ENCODE assay signal across 8 mouse cellular contexts in genomic region chr10:93070121-93070898, GRCm38 (mm10). TPM values are rescaled to one million over a fixed set of nuclear protein-coding genes. Genes with fewer than 3 reads are reported as not detected.
DNase-seq lines count a peak whose midpoint lies in the region; ATAC-seq lines count a peak whose summit lies in the region.

No protein-coding gene starts in this region.

- peaks cover 2% of the 10 kb centered on the region; the same call in 1 of the 2 replicates for H3K4me1 ChIP-seq in kidney, embryonic 15.5 days
- peaks cover 3% of the 10 kb centered on the region; the same call in 1 of the 2 replicates for H3K4me1 ChIP-seq in heart, embryonic 16.5 days (ENCODE audit: control insufficient read depth, insufficient read depth, low read length)

- no peak overlapping the region for H3K4me3 ChIP-seq in kidney, embryonic 15.5 days (replicated peaks)
- H3K4me3 ChIP-seq in heart, embryonic 16.5 days (ENCODE audit: low read length) = no peak overlapping the region

- peak; percentile 26 for DNase-seq in kidney, adult 11 months
- DNase-seq in MEL-GATA-1-ER (ENCODE audit: extremely low read depth, low read depth) = peak; percentile 95
- peak; percentile 67 for DNase-seq in embryo, embryonic 10.5 days (ENCODE audit: low spot score)
- peak; percentile 54 for DNase-seq in left cerebral cortex, postnatal 4 days
- peak; percentile 96 for DNase-seq in naive thymus-derived CD4-positive, alpha-beta T cell, adult 2 months (ENCODE audit: low read depth)
- peak; percentile 91 for DNase-seq in thymus, postnatal 25 days

- WGBS in kidney, embryonic 15.5 days = 73% methylated on average over 9 of the region's 9 CpGs
- 56% methylated on average over 9 of the region's 9 CpGs for WGBS in heart, embryonic 16.5 days

- no peaks in the 10 kb centered on the region for H3K9me3 ChIP-seq in kidney, embryonic 15.5 days (replicated peaks)
- no peaks in the 10 kb centered on the region for H3K9me3 ChIP-seq in heart, embryonic 16.5 days (replicated peaks; ENCODE audit: control insufficient read depth, low read length)

- no peaks in the 10 kb centered on the region for H3K27me3 ChIP-seq in kidney, embryonic 15.5 days
- no peaks in the 10 kb centered on the region for H3K27me3 ChIP-seq in heart, embryonic 16.5 days (ENCODE audit: control insufficient read depth, insufficient read depth, low read length)

- no peaks in the 10 kb centered on the region for H3K36me3 ChIP-seq in kidney, embryonic 15.5 days
- H3K36me3 ChIP-seq in heart, embryonic 16.5 days (ENCODE audit: control insufficient read depth, insufficient read depth) = no peaks in the 10 kb centered on the region

- intact Hi-C loops in left cerebral cortex, postnatal 4 days (cut with DNase I) = loop anchor here (10.0 kb wide), 2 partner anchors 94 to 214 kb away; partner anchors contain the start of gene Cdk17

- no peak for ATAC-seq in kidney, embryonic 15.5 days (replicated peaks; ENCODE audit: low FRiP score)
- no peak for ATAC-seq in heart, embryonic 16.5 days (replicated peaks; ENCODE audit: extremely low read depth, insufficient read depth, low FRiP score)

- no peak overlapping the region for H3K4me2 ChIP-seq in kidney, embryonic 15.5 days
- H3K4me2 ChIP-seq in heart, embryonic 16.5 days (ENCODE audit: low read depth, low read length) = no peak overlapping the region

- H3K9ac ChIP-seq in kidney, embryonic 15.5 days = no peak overlapping the region
- H3K9ac ChIP-seq in heart, embryonic 16.5 days (ENCODE audit: low read length) = no peak overlapping the region

- H3K27ac ChIP-seq in kidney, embryonic 15.5 days = no peak overlapping the region
- H3K27ac ChIP-seq in heart, embryonic 16.5 days (ENCODE audit: low read length) = peak overlapping the region; percentile 67

RNA-seq across cellular contexts. Expression of gene Cfap54, which starts 11.1 kb away (rescaled TPM):
- polyA plus RNA-seq in kidney, embryonic 15.5 days (2015; fragmentation: Nextera tagmentation; extraction: Ambion mirVana) = 0.53 and 0.86 TPM in 2 replicates
- polyA plus RNA-seq in heart, embryonic 16.5 days (2015; fragmentation: Nextera tagmentation; extraction: Ambion mirVana) = 0.25 and 0.80 TPM in 2 replicates
- 10 to 100 TPM in 1 of 2 experiments, 1 to 10 TPM in 1; 9.8 to 12.1 TPM for total RNA-seq in left cerebral cortex, postnatal 4 days (2021)

Comparison
In these comparisons a context has a peak if more than half of its experiments do, and no peak if none do; other contexts are left out.
1. DNase-seq: peak in every context shown above with its lines; median percentile 96 in naive thymus-derived CD4-positive, alpha-beta T cell, adult 2 months; 95 in MEL-GATA-1-ER; 91 in thymus, postnatal 25 days; 67 in embryo, embryonic 10.5 days; 54 in left cerebral cortex, postnatal 4 days; 26 in kidney, adult 11 months.